In genomic region chr7:24555786-24556185, GRCm38 (mm10) we compare ENCODE assay signal across 23 mouse cellular contexts. TPM values are rescaled to one million over a fixed set of nuclear protein-coding genes. Genes with fewer than 3 reads are reported as not detected.
"Had no signal": no experiment of that assay in that cellular context is flagged by ENCODE, and none has a peak within 500 bp of the region (broad histone marks: within the 10 kb centered on the region; RNA-seq: fewer than 3 reads in every experiment).

No protein-coding gene starts in this region.

- H3K9ac ChIP-seq: limb, embryonic 15.5 days; liver, embryonic 12.5 days; lung, embryonic 15.5 days; midbrain, embryonic 15.5 days; neural tube, embryonic 12.5 days had no signal

- DNase-seq: layer of hippocampus, adult 9-11 months; layer of hippocampus, postnatal 36 days; lung, postnatal 14 days; retina, postnatal 1 day; right cerebral cortex, postnatal 14 days; thymus, postnatal 4 days had no signal

- H3K4me2 ChIP-seq: limb, embryonic 15.5 days; liver, embryonic 12.5 days; lung, embryonic 15.5 days; midbrain, embryonic 11.5 days; midbrain, embryonic 15.5 days; neural tube, embryonic 12.5 days had no signal

- H3K9me3 ChIP-seq: limb, embryonic 15.5 days; liver, embryonic 12.5 days; lung, embryonic 15.5 days; megakaryocyte, embryonic 14.5 days; midbrain, embryonic 15.5 days; neural tube, embryonic 12.5 days had no signal

- H3K27ac ChIP-seq: limb, embryonic 15.5 days; liver, embryonic 12.5 days; lung, embryonic 15.5 days; macrophage; midbrain, embryonic 15.5 days; neural tube, embryonic 12.5 days had no signal

- H3K4me1 ChIP-seq: limb, embryonic 15.5 days; lung, embryonic 15.5 days; midbrain, embryonic 15.5 days; neural tube, embryonic 12.5 days had no signal

- H3K4me3 ChIP-seq: limb, embryonic 15.5 days; liver, embryonic 12.5 days; lung, embryonic 15.5 days; megakaryocyte, embryonic 14.5 days; midbrain, embryonic 15.5 days; neural tube, embryonic 12.5 days had no signal

- H3K27me3 ChIP-seq: limb, embryonic 15.5 days; liver, embryonic 12.5 days; lung, embryonic 15.5 days; megakaryocyte, embryonic 14.5 days; midbrain, embryonic 15.5 days; neural tube, embryonic 12.5 days had no signal

- ATAC-seq: hindbrain, embryonic 16.5 days; inflammation-experienced regulatory T-cells, adult 6 months; intestine, postnatal 0 days; liver, embryonic 12.5 days; midbrain, embryonic 15.5 days had no signal

RNA-seq across cellular contexts. Expression of gene Pinlyp, which starts 9.9 kb away (rescaled TPM):
- total RNA-seq: layer of hippocampus, adult 18-20 months; layer of hippocampus, postnatal 36 days; left cerebral cortex, adult 8-10 months; left cerebral cortex, postnatal 25 days; monocyte, adult 5-6 weeks; neutrophil, adult 5-6 weeks had no signal
- polyA plus RNA-seq: hindbrain, embryonic 16.5 days; inflammation-experienced regulatory T-cells, adult 6 months; intestine, postnatal 0 days; liver, embryonic 12.5 days; liver, embryonic 16.5 days; macrophage; midbrain, embryonic 11.5 days; midbrain, embryonic 15.5 days; neural tube, embryonic 12.5 days had no signal

RNA-seq across cellular contexts. Expression of gene Zfp575, which starts 31.7 kb away (rescaled TPM):
- total RNA-seq: monocyte, adult 5-6 weeks; neutrophil, adult 5-6 weeks had no signal
